Mouse (Mus musculus) megakaryocyte-erythroid progenitor cell, adult 5 weeks (primary cell): ENCODE measurements around the gene Olfr172. TPM values are rescaled to one million over a fixed set of nuclear protein-coding genes. Genes with fewer than 3 reads are reported as not detected.

Source experiments
- polyA plus RNA-seq: library from polyadenylated mRNA; stranded (reverse); fragments of >175 nt; gene quantifications from 2 replicates; pipeline ENCODE4 v1.2.3, GENCODE M21; 2012

Olfr172 gene
- polyA plus RNA-seq: not detected in 2 replicates

DNA sequence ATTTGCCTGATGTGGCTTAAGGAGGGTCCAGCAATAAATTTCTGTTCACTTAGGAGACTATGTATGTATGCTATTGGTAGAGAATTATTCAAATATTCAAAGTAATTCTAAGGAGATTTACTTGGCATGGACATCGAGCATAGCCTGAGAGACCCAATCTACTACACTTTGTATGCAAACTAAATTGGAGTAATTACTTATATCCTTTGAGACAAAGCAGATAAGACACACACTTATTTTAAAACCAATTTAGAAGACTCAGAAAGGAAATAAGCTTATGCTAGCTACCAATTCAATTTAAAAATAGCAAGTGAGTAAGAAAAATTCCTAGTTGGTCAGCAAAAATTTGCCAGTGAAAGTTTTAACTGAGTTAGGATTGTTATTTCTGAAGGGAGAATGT is at the start of gene Olfr172:
TSS of gene Olfr172 (minus strand) at position 101 of the 400 bp plus-strand sequence.

DNA sequence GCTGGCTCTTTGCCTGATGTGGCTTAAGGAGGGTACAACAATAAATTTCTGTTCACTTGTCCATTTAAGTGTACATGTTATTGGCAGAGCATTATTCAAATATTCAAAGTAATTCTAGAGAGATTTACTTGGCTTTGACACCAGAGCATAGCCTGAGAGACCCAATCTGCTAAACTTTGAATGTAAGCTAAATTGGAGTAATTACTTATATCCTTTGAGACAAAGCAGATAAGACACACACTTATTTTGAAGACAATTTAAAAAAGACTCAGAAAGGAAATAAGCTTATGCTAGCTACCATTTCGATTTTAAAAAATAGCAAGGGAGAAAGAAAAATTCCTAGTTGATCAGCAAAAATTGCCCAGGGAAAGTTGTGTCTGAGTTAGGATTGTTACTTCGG is 37.2 kb upstream of the Olfr172 start, which contains the start of gene Olfr173:
TSS of gene Olfr173 (minus strand) at position 101 of the 400 bp plus-strand sequence.

DNA sequence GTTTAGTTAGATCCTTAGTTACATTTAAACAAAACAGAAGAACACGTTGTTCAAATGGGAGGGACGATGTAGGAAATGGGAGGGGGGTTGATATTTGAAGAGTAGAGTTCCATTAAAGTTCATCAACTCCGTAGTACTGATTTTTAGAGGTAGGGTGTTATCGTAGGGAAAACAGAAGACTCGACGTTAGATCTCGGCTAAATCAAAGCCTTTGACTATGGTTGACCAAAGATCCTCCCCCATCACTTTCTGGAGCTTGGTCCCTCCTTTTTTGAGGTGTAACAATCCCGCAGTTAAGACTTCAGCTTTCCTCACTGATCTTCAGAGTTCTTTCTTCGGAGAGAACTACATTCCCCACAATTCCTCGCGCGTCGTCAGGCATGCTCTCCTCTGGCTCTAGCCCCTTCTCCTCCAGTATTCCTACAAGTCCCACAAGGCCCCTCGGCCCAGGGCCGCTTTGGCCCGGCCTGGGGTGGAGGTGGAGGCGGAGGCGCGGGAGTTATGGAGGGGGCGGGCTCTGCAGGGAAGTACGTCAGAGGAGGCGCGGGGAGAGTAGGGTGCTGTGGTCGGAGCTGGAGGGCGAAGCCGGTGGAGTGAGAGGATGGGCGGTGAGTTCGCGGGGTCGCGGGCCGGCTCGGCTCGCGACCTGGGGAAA is 35.4 kb downstream of the Olfr172 start, which contains the start of gene Cldnd1:
TSS of gene Cldnd1 (plus strand) at position 434 of the 655 bp plus-strand sequence.

DNA sequence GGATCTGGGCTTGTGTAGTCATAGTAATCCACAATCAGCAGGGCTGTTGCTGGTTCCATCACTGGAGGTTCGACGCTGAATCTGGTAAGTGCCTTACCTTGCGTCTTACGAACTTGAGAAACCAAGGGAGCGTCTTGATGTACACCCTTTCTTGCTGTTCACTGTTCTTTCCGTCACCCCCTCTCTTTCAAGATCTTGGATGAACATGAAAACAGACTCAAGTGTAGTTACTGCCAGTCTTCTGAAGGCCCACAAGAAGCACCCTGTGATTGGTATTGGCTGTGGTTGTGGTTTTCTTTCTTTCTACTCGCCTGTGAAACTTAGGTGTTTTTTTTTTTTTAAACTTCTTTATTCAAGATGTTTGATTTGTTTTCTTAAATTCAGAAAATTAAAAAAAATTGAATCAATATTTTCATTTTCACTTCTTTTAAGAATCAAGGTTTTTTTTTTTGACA is 44.3 kb downstream of the Olfr172 start, which contains the start of gene Gpr15:
TSS of gene Gpr15 (minus strand) at position 405 of the 455 bp plus-strand sequence.

Other genes with a start within 250 kb of the Olfr172 start
- gene St3gal6, start 238.9 kb downstream of the Olfr172 start, polyA plus RNA-seq: 5.4 and 6.1 TPM in 2 replicates
- not detected in 2 replicates for gene Gm813, start 146.2 kb downstream of the Olfr172 start, polyA plus RNA-seq
- not detected in 2 replicates for gene E330017A01Rik, start 124.4 kb downstream of the Olfr172 start, polyA plus RNA-seq
- gene Cpox, start 92.9 kb downstream of the Olfr172 start, polyA plus RNA-seq: 22.4 and 29.8 TPM in 2 replicates
- gene Gpr15, start 44.1 kb downstream of the Olfr172 start, polyA plus RNA-seq: not detected in 2 replicates
- 3.1 and 3.6 TPM in 2 replicates for gene Cldnd1, start 35.3 kb downstream of the Olfr172 start, polyA plus RNA-seq
- 0.07 TPM in 1 of 2 replicates, not detected in the other for gene Olfr173, start 37.1 kb upstream of the Olfr172 start, polyA plus RNA-seq
- gene Olfr175-ps1, start 63.6 kb upstream of the Olfr172 start, polyA plus RNA-seq: not detected in 2 replicates
- gene Olfr177, start 111.6 kb upstream of the Olfr172 start, polyA plus RNA-seq: not detected in 2 replicates
- not detected in 2 replicates for gene Olfr178, start 128.9 kb upstream of the Olfr172 start, polyA plus RNA-seq
- gene Olfr181, start 165.6 kb upstream of the Olfr172 start, polyA plus RNA-seq: not detected in 2 replicates
- not detected in 2 replicates for gene Olfr180, start 166.2 kb upstream of the Olfr172 start, polyA plus RNA-seq
- 0.06 TPM in 1 of 2 replicates, not detected in the other for gene Olfr183, start 232.2 kb upstream of the Olfr172 start, polyA plus RNA-seq